Mouse (Mus musculus) hindbrain, postnatal 0 days (tissue): ENCODE data around the gene Snx12. TPM values are rescaled to one million over a fixed set of nuclear protein-coding genes. Genes with fewer than 3 reads are reported as not detected.
A peak's percentile ranks its signal among the peaks of the same experiment; 100 is the strongest.

Experiments used
- ATAC-seq: fragments of 200-750 bp; cut with Nextera tagmentation; 2 replicates; pipeline ENCODE4 v1.8.0; 2017; ENCODE audit warnings: mild to moderate bottlenecking, moderate TSS enrichment, moderate library complexity
- DNase-seq: peaks from one replicate; pipeline ENCODE4 v3.0.0-alpha.2; 2015; ENCODE audit warnings: low spot score
- H3K27ac ChIP-seq: fragments of 300-500 bp; sonication (generic); 2 replicates; pipeline ENCODE4 v1.5.1; 2014; ENCODE audit warnings: mild to moderate bottlenecking
- H3K27me3 ChIP-seq: fragments of 300-500 bp; sonication (generic); 2 replicates; pipeline ENCODE4 v1.6.1; 2014; ENCODE audit warnings: low read length, mixed read lengths; ENCODE audit not compliant: insufficient read depth
- H3K36me3 ChIP-seq: fragments of 300-500 bp; sonication (generic); 2 replicates; pipeline ENCODE4 v1.6.1; 2014; ENCODE audit warnings: low read length, mixed read lengths; ENCODE audit not compliant: insufficient read depth
- H3K4me1 ChIP-seq: fragments of 300-500 bp; sonication (generic); 2 replicates; pipeline ENCODE4 v1.6.1; 2014; ENCODE audit warnings: antibody characterized with exemption, low read length, mixed read lengths; ENCODE audit not compliant: insufficient read depth
- H3K4me2 ChIP-seq: fragments of 300-500 bp; sonication (generic); 2 replicates; pipeline ENCODE4 v1.6.1; 2014; ENCODE audit warnings: low read depth, mild to moderate bottlenecking, low read length, moderate library complexity, mixed read lengths
- H3K4me3 ChIP-seq: fragments of 300-500 bp; sonication (generic); 2 replicates; pipeline ENCODE4 v1.5.1; 2014; ENCODE audit warnings: low read length
- H3K9ac ChIP-seq: fragments of 300-500 bp; sonication (generic); replicated peaks from 2 replicates; pipeline ENCODE4 v1.6.1; 2014; ENCODE audit warnings: mild to moderate bottlenecking, low read length, moderate library complexity, mixed read lengths
- H3K9me3 ChIP-seq: fragments of 300-500 bp; sonication (generic); 2 replicates; pipeline ENCODE4 v1.6.1; 2016; ENCODE audit warnings: low read length, mixed read lengths
- CTCF ChIP-seq: IDR thresholded peaks from 2 replicates; pipeline ENCODE4 v1.5.1; 2016; ENCODE audit warnings: antibody characterized with exemption, control low read depth, low read depth
- WGBS: fragments of 180-500 bp; shearing (Covaris S2); extraction: QIAGEN DNeasy Blood & Tissue Kit; methylation state at CpG from one replicate; pipeline ENCODE4 v1.1.7; 2014; 5-methylcytosine and 5-hydroxymethylcytosine counted together
- polyA plus RNA-seq: library from polyadenylated mRNA; unstranded; fragments of >200 nt; fragmentation: Nextera tagmentation; extraction: Ambion mirVana; gene quantifications from 2 replicates; pipeline ENCODE4 v1.2.1, GENCODE M21; 2015
- total RNA-seq: library from RNA; depleted of rRNA; stranded (reverse); fragments of >200 nt; gene quantifications from 2 replicates; pipeline ENCODE4 v1.2.3, GENCODE M21; 2014; rRNA removed

The Snx12 gene
- total RNA-seq (38.0 and 42.6 TPM in 2 replicates), polyA plus RNA-seq (32.0 and 37.3 TPM in 2 replicates)

DNA sequence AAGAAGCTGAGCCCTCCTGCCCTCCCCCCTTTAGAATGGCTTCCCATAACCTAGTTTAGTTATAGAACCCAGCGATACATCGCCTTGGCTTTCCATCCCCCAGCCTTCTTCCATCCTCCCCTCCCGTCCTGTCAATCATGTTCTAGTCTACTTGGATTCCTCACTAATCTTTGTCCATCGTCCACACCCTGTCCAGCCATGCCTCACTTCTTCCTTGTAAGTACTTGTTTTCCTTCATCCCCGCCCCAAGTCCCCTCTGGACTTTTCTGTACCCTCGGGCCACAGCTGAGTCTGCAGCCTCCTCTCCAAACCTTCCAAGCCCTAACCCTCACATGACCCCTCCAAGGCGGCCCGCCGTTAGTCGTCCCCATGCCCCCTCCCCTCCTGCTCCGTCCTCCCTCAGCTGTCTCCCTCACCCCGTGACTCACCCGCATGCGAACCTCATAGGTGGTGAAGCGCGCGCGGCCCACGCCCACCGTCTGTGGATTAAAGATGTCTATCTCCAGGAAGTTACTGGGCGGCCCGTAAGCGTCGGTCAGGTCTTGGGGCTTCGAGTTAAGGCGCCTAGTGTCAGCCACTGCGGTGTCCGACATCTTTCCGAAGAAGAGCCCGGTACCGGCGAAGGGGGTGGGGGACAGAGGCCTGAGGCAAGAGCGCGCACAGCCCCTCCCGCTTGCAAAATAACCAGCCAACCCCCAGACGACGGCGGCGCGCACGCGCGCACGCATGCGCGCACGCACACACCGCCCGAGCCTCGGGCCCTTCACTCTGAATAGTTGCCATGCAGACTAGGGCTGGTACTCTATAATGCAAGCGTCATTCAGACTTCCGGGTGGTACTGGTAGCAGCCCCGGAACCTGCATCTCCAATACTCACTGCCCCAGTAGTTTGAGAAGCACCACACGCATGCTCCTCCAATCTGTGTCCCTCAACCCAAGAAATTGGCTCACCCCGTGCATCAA is at the start of gene Snx12:
Gene Snx12 (minus strand): TSS at position 730 of the 962 bp plus-strand sequence.
- no peaks in the 10 kb centered on the region for H3K4me1 ChIP-seq

DNA sequence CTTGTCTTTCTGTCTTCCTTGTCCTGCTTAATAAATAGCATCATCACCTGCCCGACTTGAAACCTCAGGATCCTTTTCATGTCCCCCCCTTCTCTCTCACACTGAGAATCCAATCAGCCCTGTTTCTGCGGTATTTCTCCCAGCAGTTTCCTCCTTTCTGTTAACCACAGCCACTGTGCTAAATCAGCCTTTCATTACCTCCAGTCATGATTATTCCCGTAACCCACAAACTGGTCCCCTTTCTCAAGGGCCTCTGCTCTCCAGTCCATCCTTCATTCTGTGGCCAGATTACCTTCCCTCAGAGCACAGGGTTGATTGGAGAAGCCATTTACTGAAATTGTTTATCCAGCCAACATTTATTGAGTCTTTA is 46.4 kb upstream of the Snx12 start, which contains the start of gene Gm20489:
Gene Gm20489 (minus strand): TSS at position 269 of the 370 bp plus-strand sequence.
- no peak within 1 kb of the TSS for H3K27ac ChIP-seq
- H3K4me3 ChIP-seq: no peak within 1 kb of the TSS
- no peaks in the 10 kb centered on the region for H3K9me3 ChIP-seq
- no peaks in the 10 kb centered on the region for H3K27me3 ChIP-seq
- no peak for TF ChIP-seq CTCF
- ATAC-seq (no peak), DNase-seq (no peak)
- no peak within 1 kb of the TSS for H3K9ac ChIP-seq
- no peaks in the 10 kb centered on the region for H3K36me3 ChIP-seq
- WGBS: 56% methylated on average over 3 of the region's 3 CpGs
- H3K4me2 ChIP-seq: no peak within 1 kb of the TSS
- H3K4me1 ChIP-seq: no peaks in the 10 kb centered on the region

More for the DNA sequence above, at the start of gene Snx12:
- H3K9ac ChIP-seq: peak within 1 kb of the TSS; percentile 40
- H3K36me3 ChIP-seq: no peaks in the 10 kb centered on the region
- H3K27ac ChIP-seq: peak within 1 kb of the TSS; percentile 72
- ATAC-seq (peak; percentile 99), DNase-seq (peak; percentile 93)
- H3K4me2 ChIP-seq: peak within 1 kb of the TSS; percentile 58
- TF ChIP-seq CTCF: no peak
- 28% methylated on average over 55 of the region's 55 CpGs for WGBS
- H3K9me3 ChIP-seq: no peaks in the 10 kb centered on the region
- H3K4me3 ChIP-seq: peak within 1 kb of the TSS; percentile 53
- no peaks in the 10 kb centered on the region for H3K27me3 ChIP-seq

DNA sequence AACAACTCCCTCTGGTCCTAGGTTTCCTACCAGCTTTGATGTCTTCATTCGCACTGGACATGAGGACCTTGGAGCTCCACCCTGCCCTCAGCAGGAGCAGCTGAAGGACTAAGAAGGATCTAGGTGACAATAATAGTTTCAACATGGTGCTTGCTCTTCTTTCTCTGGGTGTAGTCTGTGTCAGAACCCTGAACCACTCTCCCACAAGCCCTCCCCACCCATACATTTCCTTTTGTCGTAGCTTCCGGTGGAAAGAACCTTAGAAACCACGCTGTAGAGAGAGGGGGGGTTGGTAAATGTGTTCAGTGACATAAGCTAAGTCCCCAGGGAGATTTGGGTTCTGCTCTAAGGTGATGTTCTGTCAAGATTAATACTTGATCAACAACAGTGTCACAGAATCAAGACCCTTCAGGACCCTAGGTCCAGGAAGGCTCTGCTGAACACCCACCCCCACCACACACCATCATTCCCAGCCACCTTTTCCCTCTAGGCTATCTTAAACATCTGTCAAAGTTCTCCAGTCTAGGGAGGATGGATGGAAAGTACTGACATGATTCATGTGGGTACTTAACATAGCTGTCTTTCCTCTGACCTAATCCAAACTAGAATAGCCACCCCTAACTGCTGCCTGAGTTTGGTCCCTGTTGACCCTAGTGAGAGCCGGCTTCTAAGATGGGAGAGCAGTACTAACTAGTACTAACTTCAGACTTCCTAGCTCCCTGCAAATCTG is 45.8 kb upstream of the Snx12 start, which contains the start of gene Il2rg:
Gene Il2rg (minus strand): TSS at position 231 of the 730 bp plus-strand sequence.
- no peak within 1 kb of the TSS for H3K4me3 ChIP-seq
- no peak for ATAC-seq
- no peaks in the 10 kb centered on the region for H3K27me3 ChIP-seq
- H3K4me2 ChIP-seq: no peak within 1 kb of the TSS
- no peaks in the 10 kb centered on the region for H3K9me3 ChIP-seq
- no peak within 1 kb of the TSS for H3K9ac ChIP-seq
- H3K36me3 ChIP-seq: no peaks in the 10 kb centered on the region
- no peak for DNase-seq
- H3K27ac ChIP-seq: no peak within 1 kb of the TSS
- 71% methylated on average over 5 of the region's 5 CpGs for WGBS
- no peak for TF ChIP-seq CTCF
- no peaks in the 10 kb centered on the region for H3K4me1 ChIP-seq

DNA sequence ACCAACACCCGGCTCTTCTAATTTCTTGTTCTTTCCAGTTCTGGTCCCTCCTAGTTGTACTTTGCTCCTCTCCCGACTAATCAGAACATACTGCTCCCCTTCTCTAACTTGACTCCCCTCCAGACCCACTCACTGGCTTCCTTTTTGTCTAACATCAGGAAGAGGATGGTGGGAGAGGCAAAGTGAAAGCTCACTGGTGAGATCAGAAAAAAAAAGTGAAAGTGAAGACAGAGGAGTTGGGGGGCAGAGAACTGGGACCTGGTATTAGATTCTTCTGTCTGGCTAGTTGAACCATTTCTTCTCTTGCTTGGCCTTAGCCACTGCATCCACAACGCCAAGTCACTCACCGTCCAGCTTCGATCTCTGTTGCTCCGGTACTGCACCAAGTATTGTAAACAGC is 44.3 kb upstream of the Snx12 start:
- Histone ChIP-seq H3K4me1 (no peaks in the 10 kb centered on the region), H3K27me3 (no peaks in the 10 kb centered on the region), H3K9me3 (no peaks in the 10 kb centered on the region), H3K9ac (no peak overlapping the region), H3K4me2 (no peak overlapping the region), H3K4me3 (no peak overlapping the region), H3K36me3 (no peaks in the 10 kb centered on the region), H3K27ac (no peak overlapping the region)
- WGBS: 91% methylated on average over 6 of the region's 6 CpGs
- no peak for ATAC-seq
- no peak for TF ChIP-seq CTCF
- DNase-seq: no peak

DNA sequence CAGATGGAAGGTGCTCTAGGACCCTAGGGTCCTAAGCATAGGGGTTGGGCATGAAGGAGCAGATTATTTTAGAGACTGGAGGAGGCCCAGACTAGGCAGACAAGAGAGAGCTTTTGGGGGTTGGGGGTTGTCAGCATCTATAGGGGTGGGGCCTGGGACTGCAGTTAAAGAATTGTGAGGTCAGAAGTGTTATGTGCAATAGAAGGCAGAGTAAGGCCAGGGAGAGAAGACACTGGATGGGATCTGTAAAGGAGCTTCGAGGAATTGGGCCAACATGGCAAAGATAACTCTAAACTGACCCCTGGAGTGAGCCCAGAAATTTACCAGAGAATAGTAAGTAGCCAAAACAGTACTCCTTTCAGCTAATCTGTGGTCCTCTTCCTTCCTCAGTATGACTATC is 41.5 kb upstream of the Snx12 start, which contains the start of gene Gm614:
Gene Gm614 (minus strand): TSS at position 101 of the 400 bp plus-strand sequence.
- Histone ChIP-seq H3K27ac (no peak within 1 kb of the TSS), H3K4me3 (no peak within 1 kb of the TSS), H3K9ac (no peak within 1 kb of the TSS), H3K27me3 (no peaks in the 10 kb centered on the region), H3K4me1 (no peaks in the 10 kb centered on the region), H3K4me2 (no peak within 1 kb of the TSS), H3K36me3 (no peaks in the 10 kb centered on the region), H3K9me3 (no peaks in the 10 kb centered on the region)
- no peak for TF ChIP-seq CTCF
- WGBS: 68% methylated on average over 1 of the region's 1 CpGs
- ATAC-seq: no peak
- no peak for DNase-seq

DNA sequence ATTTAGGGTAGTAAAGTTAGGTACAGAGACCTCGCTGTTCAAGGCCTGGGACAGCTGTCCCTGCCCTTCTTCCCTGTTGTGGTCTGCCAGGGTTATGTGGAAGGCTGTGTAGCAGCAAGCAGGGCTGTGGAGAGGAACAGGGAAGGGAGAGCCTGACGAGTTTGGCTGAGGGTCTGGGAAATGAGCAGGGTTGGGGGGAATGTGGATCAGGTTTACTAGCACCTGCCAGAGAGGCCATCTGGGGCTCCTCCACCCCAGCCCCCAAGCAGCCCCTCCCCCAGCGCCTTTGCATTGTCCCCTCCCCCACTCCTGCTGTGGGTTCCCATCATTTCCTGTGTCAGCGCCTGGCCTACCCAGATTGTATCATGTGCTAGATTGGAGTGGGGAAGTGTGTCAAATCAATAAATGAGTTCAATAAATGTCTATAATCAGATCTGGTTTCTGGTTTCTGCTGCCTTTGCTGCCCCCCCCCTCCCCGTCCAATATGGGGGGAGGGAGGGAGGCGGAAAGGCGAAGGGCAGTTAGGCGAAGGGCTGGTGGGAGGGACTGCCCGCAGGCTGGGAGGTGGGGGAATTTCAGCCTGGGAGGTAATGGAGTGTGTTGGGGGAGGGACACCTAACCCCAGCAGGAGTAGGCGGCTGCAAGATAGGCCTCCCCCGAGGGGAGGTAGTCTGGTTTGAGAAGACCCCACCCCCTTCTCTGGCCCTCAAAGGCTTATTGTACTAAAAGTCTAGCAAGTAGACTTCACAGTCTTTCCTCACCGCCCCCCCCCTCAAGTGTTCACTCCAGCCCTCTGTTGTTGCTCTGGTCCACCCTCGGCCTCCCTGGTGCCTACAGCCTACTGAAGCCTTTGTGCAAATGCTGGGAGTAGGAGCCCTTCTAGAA is 38.3 kb upstream of the Snx12 start:
- H3K9ac ChIP-seq: no peak overlapping the region
- H3K4me3 ChIP-seq: no peak overlapping the region
- no peak overlapping the region for H3K4me2 ChIP-seq
- no peak overlapping the region for H3K27ac ChIP-seq
- DNase-seq (peak; percentile 6), ATAC-seq (peak; percentile 43; the same call in 1 of the 2 replicates)
- no peak for TF ChIP-seq CTCF
- no peaks in the 10 kb centered on the region for H3K9me3 ChIP-seq
- 35% methylated on average over 9 of the region's 13 CpGs for WGBS
- H3K4me1 ChIP-seq: no peaks in the 10 kb centered on the region
- no peaks in the 10 kb centered on the region for H3K27me3 ChIP-seq
- no peaks in the 10 kb centered on the region for H3K36me3 ChIP-seq
